Mouse (Mus musculus) CD4-positive, CD25-positive, alpha-beta regulatory T cell, adult 2 months (primary cell): ENCODE measurements around the gene Ttyh3.

ENCODE experiments used
- DNase-seq: peaks from one replicate; pipeline ENCODE4 v3.0.0-alpha.2; 2012; ENCODE audit warnings: low read depth, low spot score

Gene Ttyh3

DNA sequence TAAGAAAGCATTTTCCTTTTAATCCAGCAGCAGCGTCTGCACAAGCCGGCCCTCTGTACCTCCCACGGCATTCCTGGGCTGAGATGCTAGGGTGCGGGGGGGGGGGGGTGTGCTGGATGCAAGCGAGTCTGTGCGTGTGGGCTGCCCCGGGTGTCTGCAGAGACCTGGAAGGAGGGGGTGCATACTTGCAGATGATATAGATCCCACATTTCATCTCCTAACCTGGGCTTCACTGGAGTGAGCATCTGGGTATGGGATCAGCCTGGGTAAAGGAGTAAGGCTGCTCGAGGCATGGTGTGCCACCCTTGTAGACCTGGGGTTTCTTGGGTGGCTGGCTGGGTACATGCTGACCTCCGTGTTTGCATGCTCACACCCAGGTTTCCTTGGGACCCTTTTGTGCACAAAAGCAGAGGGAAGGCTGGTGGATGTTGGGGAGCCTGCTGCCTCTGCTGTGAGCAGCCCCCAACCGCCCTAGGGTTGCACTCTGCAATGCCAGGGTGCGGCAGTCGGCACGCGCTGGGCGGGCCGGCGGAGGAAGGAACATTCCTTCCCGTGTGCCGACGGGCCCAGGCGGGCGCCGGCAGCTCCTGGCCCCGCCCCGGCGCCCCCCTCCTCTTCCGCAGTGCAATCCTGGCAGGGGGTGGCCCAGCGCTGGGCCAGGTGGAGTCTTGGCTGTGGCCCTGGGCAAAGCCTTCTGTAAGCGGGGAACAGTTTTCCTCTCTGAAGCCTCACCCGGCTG is 38.4 kb downstream of the Ttyh3 start:
- DNase-seq: peak; percentile 69

DNA sequence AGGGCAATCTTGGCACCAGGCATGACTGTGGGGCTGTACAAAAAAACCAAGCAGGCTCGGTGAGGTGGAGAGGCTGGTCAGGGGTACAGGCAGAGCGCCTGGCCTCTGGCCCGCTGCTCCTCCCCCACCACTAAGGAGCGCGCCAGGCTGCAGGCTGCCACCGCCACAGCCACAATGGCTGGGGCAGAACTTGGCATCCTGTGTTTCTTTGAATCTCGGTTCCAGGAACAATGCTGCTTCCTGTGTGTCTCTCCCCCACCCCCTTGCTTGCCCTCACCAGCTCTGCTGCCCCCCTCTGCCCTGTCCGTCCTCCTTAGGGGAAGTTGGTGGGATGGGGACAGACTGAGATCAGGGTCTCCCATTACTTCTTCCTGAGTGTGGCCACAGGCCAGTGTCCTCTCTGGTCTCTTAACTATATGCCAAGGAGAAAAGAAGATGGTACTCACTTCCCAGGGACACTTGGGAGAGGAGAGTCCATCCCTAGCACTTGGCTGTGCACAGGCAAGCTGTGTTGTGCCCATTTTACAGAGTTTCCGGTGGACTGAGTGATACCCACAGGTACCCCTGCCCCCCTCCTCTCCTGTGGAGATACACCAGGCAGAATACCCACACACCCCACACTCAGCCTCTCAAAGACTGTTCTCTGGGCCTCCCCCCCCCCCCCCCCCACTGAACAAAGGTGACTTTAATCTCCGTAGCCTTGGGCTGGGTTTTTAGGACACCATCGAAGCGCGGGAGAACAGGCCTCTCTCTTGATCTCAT is 39.1 kb downstream of the Ttyh3 start:
- DNase-seq: peak; percentile 73

GRCm38 (mm10) chr5:140608634-140609015 is 40.2 kb downstream of the Ttyh3 start:
- DNase-seq: peak; percentile 45

GRCm38 (mm10) chr5:140607836-140608633 is 40.8 kb downstream of the Ttyh3 start:
- peak; percentile 64 for DNase-seq

GRCm38 (mm10) chr5:140607001-140607835 is 41.6 kb downstream of the Ttyh3 start, which contains the start of gene Lfng:
Gene Lfng (plus strand): TSS chr5:140607320.
- DNase-seq: peak; percentile 86

- no peak for DNase-seq
Measured at GRCm38 (mm10) chr5:140606386-140606785, 42.4 kb downstream of the Ttyh3 start.

DNA sequence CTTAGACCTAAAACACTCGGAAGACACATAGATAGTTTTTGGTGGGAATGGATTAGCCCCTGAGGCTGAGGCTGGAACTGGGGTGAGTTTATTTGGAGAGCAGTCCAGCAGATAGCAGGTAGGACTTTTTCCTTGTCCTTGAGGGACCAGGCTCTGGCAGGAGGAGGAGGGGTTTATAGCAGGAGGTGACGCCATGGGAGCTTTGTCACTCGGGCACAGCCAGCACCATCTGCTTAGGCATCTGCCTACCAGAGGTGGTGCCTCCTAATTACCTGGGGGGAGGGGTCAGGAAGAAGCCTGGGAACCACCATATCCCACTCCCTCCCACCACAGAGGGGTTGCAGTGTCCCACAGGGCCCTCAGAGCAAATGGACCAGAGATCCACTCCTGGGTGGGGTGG is 43.6 kb downstream of the Ttyh3 start:
- no peak for DNase-seq

DNA sequence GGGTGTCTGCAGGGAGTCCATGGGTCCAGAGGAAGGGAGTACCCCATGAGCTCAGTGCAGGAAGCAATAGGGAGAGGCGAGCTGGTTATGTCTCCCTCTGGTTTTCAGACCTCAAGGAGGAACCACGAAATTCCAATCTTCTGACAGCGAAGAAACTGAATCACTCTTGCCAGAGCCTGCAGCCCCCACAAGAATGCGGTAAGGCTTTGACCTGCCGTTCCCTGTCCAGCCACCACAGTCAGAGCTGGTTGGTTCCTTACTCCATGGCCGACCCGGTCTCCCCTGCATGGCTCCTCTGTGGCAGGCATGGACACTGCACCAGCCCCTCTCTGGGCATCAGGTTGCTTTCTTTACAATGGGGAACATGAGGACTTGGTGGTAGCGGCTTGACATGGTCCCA is 44.4 kb downstream of the Ttyh3 start:
- DNase-seq: no peak

DNA sequence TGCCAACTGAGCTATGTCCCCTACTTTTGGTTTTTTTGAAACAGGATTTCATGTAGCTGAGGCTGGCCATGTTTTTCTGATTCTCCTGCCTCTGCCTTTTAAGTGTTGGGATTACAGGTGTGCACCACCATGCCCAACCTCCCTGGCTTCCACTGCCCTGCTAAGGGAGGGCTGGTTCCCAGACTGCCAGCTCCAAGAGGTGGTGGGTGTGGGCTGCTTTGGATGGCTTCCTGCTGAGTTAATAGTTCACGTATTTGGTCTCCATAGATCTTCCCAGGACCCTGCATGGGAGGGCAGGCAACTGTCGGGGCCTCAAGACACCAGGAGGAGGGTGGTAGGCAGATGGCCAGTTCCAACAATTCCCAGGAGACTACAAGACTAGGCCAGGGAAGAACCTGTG is 46.3 kb downstream of the Ttyh3 start:
- DNase-seq: no peak

DNA sequence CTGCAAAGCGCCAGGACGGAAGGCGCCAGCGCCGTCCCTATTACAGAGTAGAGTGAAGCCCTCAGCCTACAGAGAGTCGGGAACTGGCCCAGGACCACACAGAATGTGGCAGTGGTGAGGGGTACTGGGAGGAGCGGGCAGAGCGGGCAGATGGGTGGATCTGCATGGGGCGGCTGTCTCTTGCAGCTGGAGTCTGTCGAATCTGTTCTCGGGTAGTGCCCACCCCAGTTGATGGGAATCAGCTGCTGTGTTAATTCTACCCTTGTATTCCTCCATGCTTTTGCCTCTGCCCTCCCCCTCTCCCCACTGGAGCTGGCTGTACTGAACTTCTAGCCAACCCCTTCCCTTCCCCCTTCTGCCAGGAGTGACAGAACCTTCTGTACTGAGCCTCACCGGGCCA is 47.1 kb downstream of the Ttyh3 start:
- no peak for DNase-seq

- no peak for DNase-seq
Measured at GRCm38 (mm10) chr5:140599939-140600338, 48.9 kb downstream of the Ttyh3 start.

DNA sequence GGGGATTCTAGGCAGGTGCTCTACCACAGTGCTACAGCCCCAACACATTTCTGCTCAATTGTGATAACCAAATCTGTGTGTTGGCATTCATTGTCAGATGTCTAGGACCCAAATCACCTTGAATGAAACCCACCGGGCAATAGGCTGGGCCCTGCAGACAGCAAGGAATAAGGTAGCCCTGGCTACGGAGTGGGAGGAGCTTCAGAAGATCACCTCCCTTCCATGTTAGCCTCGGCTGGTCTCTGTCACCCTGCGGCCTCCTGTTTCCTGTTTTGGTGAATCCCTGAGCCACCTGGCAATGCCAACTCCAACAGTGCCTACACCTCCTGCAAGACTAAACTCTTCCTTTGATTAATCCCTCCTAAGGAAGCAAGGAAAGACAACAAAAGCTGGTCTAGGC is 51.0 kb downstream of the Ttyh3 start:
- DNase-seq: peak; percentile 56

DNA sequence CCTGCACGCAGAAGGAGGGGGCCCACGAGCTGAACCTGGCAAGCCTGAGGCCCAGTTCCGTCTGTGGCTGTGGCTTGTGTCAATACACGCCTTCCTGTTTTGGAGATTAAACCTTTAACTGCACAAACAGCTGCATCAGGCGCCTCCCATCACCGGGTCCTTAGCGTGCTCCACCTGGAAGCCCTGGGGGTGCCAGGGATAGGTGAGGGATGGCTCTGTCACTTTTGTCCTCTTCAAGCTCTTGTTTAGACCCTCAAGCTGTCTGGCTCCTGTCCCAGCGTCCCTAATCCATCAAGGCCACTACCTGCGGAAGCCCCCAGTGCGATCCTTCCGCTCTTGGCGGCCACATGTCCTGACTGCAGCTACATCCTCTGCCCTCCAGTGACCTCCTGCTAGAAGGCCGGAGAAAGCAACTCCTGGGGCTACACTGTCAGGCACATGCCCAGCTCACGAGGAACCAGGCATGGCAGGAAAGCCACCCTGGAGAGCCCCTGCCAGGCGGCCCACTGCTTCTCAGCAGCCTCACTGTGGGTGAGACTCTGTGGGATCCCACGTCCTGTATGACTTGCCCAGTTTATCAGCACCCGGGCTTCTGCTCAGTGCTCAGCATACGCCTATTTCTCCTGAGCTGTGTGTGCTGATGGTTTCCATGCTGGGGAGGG is 51.8 kb downstream of the Ttyh3 start:
- peak; percentile 86 for DNase-seq

DNA sequence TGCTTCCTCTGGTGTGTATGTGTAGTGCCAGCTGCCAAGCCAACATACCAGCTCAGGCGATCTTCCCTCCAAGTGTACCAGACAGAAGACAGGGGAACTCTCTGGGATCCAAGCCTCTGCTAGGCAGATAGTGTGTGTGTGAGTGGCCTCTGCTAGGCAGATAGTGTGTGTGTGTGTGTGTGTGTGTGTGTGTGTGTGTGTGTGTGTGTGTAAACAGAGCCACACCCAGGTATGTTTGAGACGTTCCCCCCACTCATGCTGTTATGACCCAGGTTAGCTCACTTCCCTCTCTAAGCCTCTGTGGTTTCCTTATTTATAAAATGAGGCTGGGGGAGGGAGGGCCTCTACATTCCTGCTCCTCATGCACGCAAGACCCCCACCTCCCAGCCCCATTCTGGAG is 52.4 kb downstream of the Ttyh3 start:
- DNase-seq: peak; percentile 75

DNA sequence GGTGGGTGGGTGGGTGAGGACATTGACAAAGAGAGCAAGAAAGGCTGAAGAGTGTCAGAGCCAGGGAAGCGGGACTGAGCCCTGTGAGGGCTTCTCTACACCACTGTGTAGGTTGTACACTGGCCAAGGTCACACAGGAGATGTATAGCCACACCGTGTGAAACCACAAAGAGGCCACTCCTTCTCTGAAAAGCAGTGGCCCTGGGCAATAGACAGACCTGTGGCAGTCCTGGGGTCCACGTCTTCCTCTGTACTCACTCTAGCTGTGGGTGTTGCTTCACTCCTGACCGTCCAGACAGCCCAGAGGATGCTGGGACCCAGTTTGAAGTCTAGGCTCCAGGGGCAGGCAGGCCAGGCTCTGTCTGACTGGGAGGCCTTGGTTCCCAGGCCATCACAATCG is 54.0 kb downstream of the Ttyh3 start:
- no peak for DNase-seq

GRCm38 (mm10) chr5:140589082-140589774 is 59.6 kb downstream of the Ttyh3 start:
- DNase-seq: no peak

GRCm38 (mm10) chr5:140583732-140584368 is 65.0 kb downstream of the Ttyh3 start:
- no peak for DNase-seq

- DNase-seq: no peak
Measured at GRCm38 (mm10) chr5:140582995-140583731, 65.7 kb downstream of the Ttyh3 start.

DNA sequence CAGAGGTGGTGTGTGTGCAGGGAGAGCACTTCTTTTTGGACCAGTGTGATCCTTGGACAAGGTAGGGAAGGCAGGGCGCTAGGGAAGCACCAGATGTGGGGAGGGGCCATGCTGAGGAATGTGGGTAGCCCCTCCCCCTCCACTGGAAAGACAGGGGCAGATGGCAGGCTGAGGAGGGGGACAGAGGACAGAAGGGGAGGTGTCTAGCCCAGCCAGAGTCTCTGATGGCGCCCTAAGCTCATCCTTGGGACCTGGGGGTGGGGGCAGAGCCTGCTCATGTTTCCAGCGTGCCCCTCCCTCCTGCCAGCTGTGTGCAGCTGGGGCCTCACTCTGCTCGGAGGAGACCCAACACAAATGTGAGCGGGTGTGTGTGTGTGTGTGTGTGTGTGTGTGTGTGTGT is 67.3 kb downstream of the Ttyh3 start:
- DNase-seq: no peak
